Mouse (Mus musculus) neural tube, embryonic 13.5 days (tissue): ENCODE data around the gene Klc3. TPM values are rescaled to one million over a fixed set of nuclear protein-coding genes. Genes with fewer than 3 reads are reported as not detected.

ENCODE experiments used
- ATAC-seq: fragments of 200-750 bp; cut with Nextera tagmentation; 2 replicates; pipeline ENCODE4 v1.8.0; 2017; ENCODE audit warnings: low read depth, mild to moderate bottlenecking, moderate TSS enrichment, moderate library complexity
- H3K27ac ChIP-seq: fragments of 300-500 bp; sonication (generic); replicated peaks from 2 replicates; pipeline ENCODE4 v1.5.1; 2015; ENCODE audit warnings: moderate library complexity, mild to moderate bottlenecking, inconsistent platforms
- H3K27me3 ChIP-seq: fragments of 300-500 bp; sonication (generic); 2 replicates; pipeline ENCODE4 v1.6.1; 2015; ENCODE audit warnings: mild to moderate bottlenecking, inconsistent platforms
- H3K36me3 ChIP-seq: fragments of 300-500 bp; sonication (generic); 2 replicates; pipeline ENCODE4 v1.6.1; 2015; ENCODE audit warnings: mild to moderate bottlenecking, inconsistent platforms
- H3K4me1 ChIP-seq: fragments of 300-500 bp; sonication (generic); replicated peaks from 2 replicates; pipeline ENCODE4 v1.6.1; 2015; ENCODE audit warnings: inconsistent platforms
- H3K4me2 ChIP-seq: fragments of 300-500 bp; sonication (generic); 2 replicates; pipeline ENCODE4 v1.6.1; 2015; ENCODE audit warnings: inconsistent platforms, mild to moderate bottlenecking, moderate library complexity
- H3K4me3 ChIP-seq: fragments of 300-500 bp; sonication (generic); 2 replicates; pipeline ENCODE4 v1.5.1; 2015; ENCODE audit warnings: mild to moderate bottlenecking, inconsistent platforms
- H3K9ac ChIP-seq: fragments of 300-500 bp; sonication (generic); 2 replicates; pipeline ENCODE4 v1.6.1; 2015; ENCODE audit warnings: moderate library complexity, mild to moderate bottlenecking, inconsistent platforms
- H3K9me3 ChIP-seq: fragments of 300-500 bp; sonication (generic); 2 replicates; pipeline ENCODE4 v1.6.1; 2016; ENCODE audit warnings: inconsistent platforms
- WGBS: fragments of 180-500 bp; shearing (Covaris S2); methylation state at CpG from one replicate; pipeline ENCODE4 v1.1.7; 2015; 5-methylcytosine and 5-hydroxymethylcytosine counted together
- polyA plus RNA-seq: library from polyadenylated mRNA; unstranded; fragments of >200 nt; fragmentation: Nextera tagmentation; extraction: Ambion mirVana; gene quantifications from 2 replicates; pipeline ENCODE4 v1.2.1, GENCODE M21; 2015

Gene Klc3
- polyA plus RNA-seq, 1 experiment from 2014 or later: 5.3 TPM

DNA sequence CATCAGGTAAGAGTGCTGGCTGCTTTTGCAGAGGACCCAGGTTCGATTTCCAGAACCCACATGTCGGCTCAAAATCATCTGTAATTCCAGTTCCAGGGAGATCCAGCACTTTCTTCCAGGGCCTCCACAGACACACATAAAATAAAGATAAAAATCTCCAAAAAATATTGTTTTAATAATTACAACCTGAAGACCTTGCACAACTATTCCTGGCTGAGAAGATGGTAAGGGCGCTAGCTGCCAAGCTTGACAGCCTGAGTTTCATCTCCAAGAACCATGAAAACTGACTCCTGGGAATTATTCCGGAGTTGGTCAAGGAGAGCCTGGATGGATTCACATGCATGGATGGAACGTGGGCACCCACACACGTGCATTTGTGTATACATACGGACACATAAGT is 572 bp upstream of the Klc3 start, which contains the start of gene Ckm:
Ckm (plus strand) TSS at position 301 of the 400 bp plus-strand sequence.
- peaks cover 58% of the 10 kb centered on the region for H3K27me3 ChIP-seq
- H3K9ac ChIP-seq: peak within 1 kb of the TSS; percentile 70
- peak within 1 kb of the TSS; percentile 47 for H3K4me3 ChIP-seq
- no peak within 1 kb of the TSS for H3K27ac ChIP-seq
- no peaks in the 10 kb centered on the region for H3K36me3 ChIP-seq
- WGBS: 50% methylated on average over 7 of the region's 7 CpGs
- no peak for ATAC-seq
- peak within 1 kb of the TSS; percentile 83 for H3K4me2 ChIP-seq
- peaks cover 5% of the 10 kb centered on the region; the same call in 1 of the 2 replicates for H3K9me3 ChIP-seq
- H3K4me1 ChIP-seq: peaks cover 17% of the 10 kb centered on the region

- Histone ChIP-seq H3K9me3 (peaks cover 5% of the 10 kb centered on the region; the same call in 1 of the 2 replicates), H3K27ac (no peak overlapping the region), H3K9ac (no peak overlapping the region), H3K4me2 (no peak overlapping the region), H3K4me3 (no peak overlapping the region), H3K27me3 (peaks cover 66% of the 10 kb centered on the region), H3K36me3 (no peaks in the 10 kb centered on the region), H3K4me1 (peaks cover 20% of the 10 kb centered on the region)
- 56% methylated on average over 9 of the region's 9 CpGs for WGBS
- ATAC-seq: no peak
Measured at GRCm38 (mm10) chr7:19402535-19403112, 1.3 kb downstream of the Klc3 start.

DNA sequence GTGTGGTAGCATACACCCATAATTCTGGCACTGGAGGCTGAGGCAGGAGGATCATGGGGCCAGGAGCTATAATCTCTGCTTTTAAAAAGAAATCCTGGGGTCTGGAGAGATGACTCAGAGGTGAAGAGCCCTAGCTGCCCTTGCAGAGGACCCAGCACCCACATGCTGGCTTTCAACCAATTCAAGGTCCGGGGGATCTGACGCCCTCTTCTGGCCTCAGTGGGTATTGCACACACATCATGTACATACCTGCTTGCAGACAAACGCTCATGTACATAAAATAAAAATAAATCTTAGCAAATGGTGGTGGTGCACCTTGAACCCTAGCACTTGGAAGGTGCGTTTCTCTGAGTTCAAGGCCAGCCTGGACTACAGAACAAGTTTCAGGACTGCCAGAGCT is 3.0 kb downstream of the Klc3 start:
- 82% methylated on average over 4 of the region's 4 CpGs for whole genome bisulfite sequencing
- ATAC-seq: no peak
- Histone ChIP-seq H3K9ac (no peak overlapping the region), H3K4me1 (peaks cover 20% of the 10 kb centered on the region), H3K27me3 (peaks cover 66% of the 10 kb centered on the region), H3K27ac (no peak overlapping the region), H3K9me3 (peaks cover 5% of the 10 kb centered on the region; the same call in 1 of the 2 replicates), H3K4me2 (no peak overlapping the region), H3K4me3 (no peak overlapping the region), H3K36me3 (no peaks in the 10 kb centered on the region)

DNA sequence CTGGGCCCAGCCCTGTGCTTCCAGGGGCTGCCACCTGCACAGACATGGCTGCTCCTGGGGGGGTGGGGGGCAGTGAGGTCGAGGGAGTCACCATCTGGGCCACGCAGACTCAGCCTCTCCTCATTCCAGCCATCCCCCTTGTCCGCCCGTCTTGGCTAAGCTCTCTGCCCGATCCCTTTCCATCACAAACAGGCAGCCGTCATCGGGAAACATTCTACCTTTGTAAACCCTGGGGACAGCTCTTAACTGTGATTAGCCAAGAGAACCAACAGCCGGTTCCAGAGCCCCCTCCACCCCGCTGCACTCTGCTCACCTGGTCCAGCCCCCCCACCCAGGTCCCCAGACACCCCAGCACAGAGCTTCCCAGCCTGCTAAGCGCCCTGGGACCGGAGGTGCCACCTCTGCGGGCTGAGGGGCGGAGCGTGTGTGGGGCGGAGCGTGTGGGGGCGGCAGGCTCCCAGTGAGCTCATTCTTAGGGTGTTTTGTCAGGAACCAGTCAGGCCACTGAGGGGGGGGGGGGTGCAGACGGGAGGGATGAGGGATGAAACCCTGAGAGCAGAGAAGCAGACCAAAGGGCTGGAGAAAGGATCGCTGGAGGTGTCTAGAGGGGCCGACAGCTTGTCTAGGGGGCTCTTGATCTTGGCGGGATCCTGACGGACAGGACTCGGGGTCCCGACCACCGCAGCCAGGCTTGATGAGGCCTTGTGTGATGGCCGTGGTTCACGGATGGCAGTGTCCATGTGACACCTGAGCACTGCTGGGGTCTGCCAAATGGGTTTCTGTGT is 4.2 kb downstream of the Klc3 start:
- Histone ChIP-seq H3K9me3 (peaks cover 5% of the 10 kb centered on the region; the same call in 1 of the 2 replicates), H3K27me3 (peaks cover 59% of the 10 kb centered on the region), H3K4me3 (peak overlapping the region; percentile 22), H3K4me1 (peaks cover 17% of the 10 kb centered on the region), H3K9ac (peak overlapping the region; percentile 53; the same call in 1 of the 2 replicates), H3K36me3 (peaks cover 12% of the 10 kb centered on the region), H3K4me2 (peak overlapping the region; percentile 44), H3K27ac (no peak overlapping the region)
- ATAC-seq: no peak
- WGBS: 2% methylated on average over 27 of the region's 27 CpGs

- Histone ChIP-seq H3K4me3 (no peak overlapping the region), H3K36me3 (peaks cover 63% of the 10 kb centered on the region), H3K4me2 (no peak overlapping the region), H3K4me1 (peaks cover 3% of the 10 kb centered on the region), H3K27ac (no peak overlapping the region), H3K27me3 (peaks cover 8% of the 10 kb centered on the region), H3K9ac (no peak overlapping the region), H3K9me3 (no peaks in the 10 kb centered on the region)
- WGBS: 92% methylated on average over 8 of the region's 8 CpGs
- ATAC-seq: no peak
Measured at GRCm38 (mm10) chr7:19394484-19394883, 9.4 kb downstream of the Klc3 start.

DNA sequence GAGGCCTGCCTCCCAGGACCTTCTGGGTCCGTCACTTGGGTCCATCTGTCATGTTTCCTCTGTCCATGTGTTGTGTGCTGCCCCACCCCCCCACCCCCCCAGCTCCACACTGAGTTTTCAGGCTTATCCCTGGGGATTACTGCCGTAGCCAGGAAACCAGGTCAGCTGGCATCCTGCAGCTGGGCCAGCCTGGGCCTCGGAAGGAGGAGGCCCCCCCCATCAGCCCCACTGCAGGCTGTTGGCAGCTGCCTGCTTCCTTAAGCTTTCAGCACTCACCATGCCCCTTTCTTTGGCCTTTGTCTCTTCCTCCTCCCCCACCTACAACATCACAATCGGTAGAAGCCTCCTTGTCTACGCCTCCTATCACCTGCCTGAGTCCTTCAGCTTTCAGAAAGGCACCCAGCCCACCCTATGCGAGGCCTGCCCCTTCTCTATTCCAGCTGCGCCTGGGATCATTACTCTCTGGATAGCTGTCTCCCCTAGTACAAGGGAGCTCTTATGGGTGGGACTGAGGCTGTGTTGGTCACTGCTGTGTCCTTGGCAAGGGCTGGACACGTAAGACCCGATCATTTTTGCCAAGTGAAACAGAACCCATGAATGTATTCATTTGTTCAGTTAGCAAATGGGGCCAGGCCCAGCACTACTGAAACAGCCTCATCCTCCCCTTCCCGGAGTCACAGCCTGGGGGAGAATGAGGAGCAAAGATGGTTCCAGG is 15.0 kb downstream of the Klc3 start:
- no peak for ATAC-seq
- no peaks in the 10 kb centered on the region for H3K9me3 ChIP-seq
- peak overlapping the region; percentile 2; the same call in 1 of the 2 replicates for H3K9ac ChIP-seq
- H3K36me3 ChIP-seq: peaks cover 99% of the 10 kb centered on the region
- no peak overlapping the region for H3K4me2 ChIP-seq
- H3K4me1 ChIP-seq: peaks cover 18% of the 10 kb centered on the region
- H3K4me3 ChIP-seq: no peak overlapping the region
- H3K27me3 ChIP-seq: no peaks in the 10 kb centered on the region
- WGBS: 64% methylated on average over 9 of the region's 10 CpGs
- peak overlapping the region; percentile 61 for H3K27ac ChIP-seq

DNA sequence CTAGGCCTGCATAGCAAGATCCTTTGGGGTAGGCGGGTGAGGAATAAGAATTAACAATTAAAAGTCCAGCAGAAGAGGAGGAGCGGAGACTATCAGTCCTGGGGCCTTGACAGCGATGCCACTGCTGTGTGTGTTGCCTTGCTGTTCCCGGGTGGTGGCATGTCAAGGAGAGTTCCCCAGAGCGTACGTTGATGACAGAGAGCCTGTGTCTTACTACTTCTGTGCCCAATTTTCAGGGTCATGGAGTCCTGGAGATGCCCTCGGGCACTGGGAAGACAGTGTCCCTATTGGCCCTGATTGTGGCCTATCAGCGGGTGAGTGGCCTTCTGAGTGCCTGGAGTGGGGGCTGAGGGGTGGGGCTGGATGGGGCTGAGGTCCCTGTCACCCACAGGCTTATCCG is 20.2 kb downstream of the Klc3 start:
- peaks cover 49% of the 10 kb centered on the region for H3K36me3 ChIP-seq
- H3K4me3 ChIP-seq: no peak overlapping the region
- 86% methylated on average over 9 of the region's 9 CpGs for WGBS
- H3K27me3 ChIP-seq: no peaks in the 10 kb centered on the region
- H3K9ac ChIP-seq: 0 out of 2 replicates have a peak overlapping the region, but pooled peaks have one; percentile 87
- no peaks in the 10 kb centered on the region for H3K9me3 ChIP-seq
- no peak overlapping the region for H3K27ac ChIP-seq
- ATAC-seq: no peak
- peak overlapping the region; percentile 91 for H3K4me2 ChIP-seq
- peaks cover 27% of the 10 kb centered on the region for H3K4me1 ChIP-seq

GRCm38 (mm10) chr7:19382166-19382541 is 21.8 kb downstream of the Klc3 start:
- peak overlapping the region; percentile 59 for H3K27ac ChIP-seq
- peak; percentile 54 for ATAC-seq
- peaks cover 34% of the 10 kb centered on the region for H3K36me3 ChIP-seq
- H3K4me3 ChIP-seq: peak overlapping the region; percentile 86
- H3K27me3 ChIP-seq: no peaks in the 10 kb centered on the region
- no peaks in the 10 kb centered on the region for H3K9me3 ChIP-seq
- peak overlapping the region; percentile 87 for H3K9ac ChIP-seq
- under 1% methylated on average over 34 of the region's 37 CpGs for WGBS
- peak overlapping the region; percentile 91 for H3K4me2 ChIP-seq
- peaks cover 21% of the 10 kb centered on the region for H3K4me1 ChIP-seq

GRCm38 (mm10) chr7:19381377-19382165 is 22.3 kb downstream of the Klc3 start, which contains the start of gene Ercc2:
TSS of gene Ercc2 (plus strand) at chr7:19382010.
- peak within 1 kb of the TSS; percentile 91 for H3K4me2 ChIP-seq
- ATAC-seq: peak; percentile 94
- no peaks in the 10 kb centered on the region for H3K9me3 ChIP-seq
- peaks cover 21% of the 10 kb centered on the region for H3K4me1 ChIP-seq
- H3K36me3 ChIP-seq: peaks cover 28% of the 10 kb centered on the region
- H3K27ac ChIP-seq: peak within 1 kb of the TSS; percentile 59
- peak within 1 kb of the TSS; percentile 86 for H3K4me3 ChIP-seq
- no peaks in the 10 kb centered on the region for H3K27me3 ChIP-seq
- peak within 1 kb of the TSS; percentile 87 for H3K9ac ChIP-seq
- WGBS: 7% methylated on average over 43 of the region's 48 CpGs

DNA sequence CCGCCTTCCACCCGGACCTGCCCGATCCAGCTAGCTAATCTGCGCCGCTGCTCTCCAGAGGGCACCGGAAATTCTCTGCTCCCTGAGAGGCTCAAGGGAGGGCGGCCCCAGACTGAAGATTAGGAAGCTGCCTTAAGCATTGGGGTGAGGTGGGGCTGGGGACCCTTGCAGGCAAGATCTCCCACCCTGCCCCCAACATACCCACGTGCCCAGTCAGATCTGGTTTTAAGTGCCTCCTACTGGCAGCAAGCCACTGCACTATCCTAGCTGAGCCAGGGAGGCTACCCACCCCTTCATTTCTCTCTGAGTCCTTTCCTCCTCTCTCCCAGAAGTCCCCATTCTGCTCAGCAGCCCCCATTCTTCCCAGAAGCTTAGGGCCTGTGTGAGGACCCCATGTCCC is 25.9 kb downstream of the Klc3 start:
- H3K4me1 ChIP-seq: peaks cover 8% of the 10 kb centered on the region
- H3K27me3 ChIP-seq: no peaks in the 10 kb centered on the region
- no peaks in the 10 kb centered on the region for H3K36me3 ChIP-seq
- no peak overlapping the region for H3K4me3 ChIP-seq
- ATAC-seq: no peak
- H3K27ac ChIP-seq: no peak overlapping the region
- H3K9me3 ChIP-seq: no peaks in the 10 kb centered on the region
- no peak overlapping the region for H3K9ac ChIP-seq
- WGBS: 82% methylated on average over 8 of the region's 8 CpGs
- no peak overlapping the region for H3K4me2 ChIP-seq

DNA sequence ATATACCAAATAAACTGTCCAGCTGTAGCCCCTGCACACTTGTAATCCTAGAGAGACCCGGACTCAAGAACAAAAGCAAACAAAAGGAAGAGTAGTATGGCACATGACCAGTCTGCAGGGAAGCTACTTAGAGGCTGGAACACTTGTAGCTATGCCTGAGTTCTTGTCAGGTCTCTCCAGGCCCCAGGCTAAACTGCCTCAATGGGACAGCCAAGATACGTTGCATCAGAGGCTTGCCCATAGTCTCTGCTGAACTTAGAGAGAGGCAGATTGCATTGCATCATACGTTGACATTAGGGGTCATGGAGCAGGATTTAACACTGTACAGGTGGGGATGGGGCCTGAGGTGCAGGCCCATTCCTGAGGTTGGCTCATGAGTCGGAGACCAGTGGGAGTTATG is 27.9 kb downstream of the Klc3 start:
- no peak overlapping the region for H3K27ac ChIP-seq
- no peak overlapping the region for H3K9ac ChIP-seq
- no peaks in the 10 kb centered on the region for H3K9me3 ChIP-seq
- 94% methylated on average over 4 of the region's 4 CpGs for WGBS
- H3K4me3 ChIP-seq: no peak overlapping the region
- H3K4me1 ChIP-seq: no peaks in the 10 kb centered on the region
- no peak for ATAC-seq
- H3K36me3 ChIP-seq: no peaks in the 10 kb centered on the region
- H3K27me3 ChIP-seq: no peaks in the 10 kb centered on the region
- no peak overlapping the region for H3K4me2 ChIP-seq
